Mouse (Mus musculus): Measurements from ENCODE around the gene Pald1.

Pald1 gene

DNA sequence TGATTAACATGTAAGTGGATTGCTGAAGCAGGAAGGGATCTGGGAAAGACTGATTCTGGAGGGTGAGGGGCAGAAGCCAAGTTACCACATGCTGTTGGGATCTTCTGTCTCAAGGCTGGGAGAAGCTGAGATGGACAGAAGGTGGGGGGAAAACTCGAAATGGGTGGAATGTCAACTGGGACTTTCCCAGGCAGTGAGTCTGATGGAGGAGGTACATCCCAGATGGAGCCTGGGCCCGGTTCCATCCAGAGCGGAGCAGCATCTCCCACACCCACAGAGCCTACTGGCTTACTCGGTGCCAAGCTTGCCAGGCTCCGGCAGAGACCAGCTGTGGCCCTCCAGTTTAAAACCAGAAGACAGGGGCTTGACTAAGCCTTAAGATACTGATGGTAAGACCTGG is 52.3 kb downstream of the Pald1 start:
- DNase-seq (ENCODE audit: low spot score in 2 of 2): peak in 1 of 2 experiments; percentile 77

DNA sequence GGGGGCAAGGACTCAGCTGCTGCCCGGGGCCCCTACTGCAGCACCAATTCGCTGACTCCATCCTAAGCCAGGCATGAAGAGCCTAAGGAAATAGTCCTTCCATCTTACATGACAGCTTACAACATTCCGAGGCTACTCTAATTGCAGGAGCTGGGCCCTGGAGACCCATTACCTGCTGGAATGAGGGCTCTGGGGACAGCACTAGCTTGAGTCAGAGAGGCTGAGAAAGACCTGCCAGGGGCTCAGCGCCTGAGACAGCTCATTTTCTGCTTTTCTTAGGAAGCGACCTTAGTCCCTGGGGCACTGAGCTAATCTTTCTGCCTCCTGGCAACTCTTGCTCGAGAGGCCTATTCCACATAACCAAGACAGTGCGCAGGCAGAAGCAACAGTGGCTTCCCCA is 54.4 kb downstream of the Pald1 start:
- DNase-seq (ENCODE audit: low spot score in 2 of 2): no peak

GRCm38 (mm10) chr10:61327545-61327944 is 55.8 kb downstream of the Pald1 start:
- no peak for DNase-seq (ENCODE audit: low spot score in 2 of 2)

GRCm38 (mm10) chr10:61325782-61326328 is 57.5 kb downstream of the Pald1 start:
- no peak for DNase-seq (ENCODE audit: low spot score in 2 of 2)

DNA sequence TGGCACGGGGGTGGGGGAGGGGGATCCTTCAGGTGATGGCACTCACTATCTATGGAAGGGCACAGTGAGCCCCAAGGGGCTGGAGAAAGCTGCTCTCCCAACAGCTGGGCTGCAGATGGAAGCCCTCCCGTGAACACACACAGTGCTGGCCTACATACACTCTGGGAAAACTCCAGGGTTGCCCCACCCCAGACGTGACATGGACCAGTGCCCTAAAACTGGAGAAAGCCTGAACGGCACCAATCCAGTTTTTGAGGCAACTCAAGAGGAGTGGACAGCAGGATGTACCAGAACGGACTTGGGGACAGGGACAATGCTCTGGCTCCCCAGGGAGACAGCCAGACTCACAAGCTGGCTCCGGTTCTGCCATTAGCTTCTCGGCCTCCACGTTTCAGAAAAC is 58.6 kb downstream of the Pald1 start:
- DNase-seq (ENCODE audit: low spot score in 2 of 2): no peak

- no peak for DNase-seq (ENCODE audit: low spot score in 2 of 2)
These were observed 64.8 kb downstream of the Pald1 start for GRCm38 (mm10) chr10:61318527-61318926.

- DNase-seq (ENCODE audit: low spot score in 2 of 2): no peak
These were observed 67.9 kb downstream of the Pald1 start for GRCm38 (mm10) chr10:61315324-61315880.

- DNase-seq (ENCODE audit: low spot score in 2 of 2): no peak
These were observed 69.6 kb downstream of the Pald1 start for GRCm38 (mm10) chr10:61313750-61314149.

DNA sequence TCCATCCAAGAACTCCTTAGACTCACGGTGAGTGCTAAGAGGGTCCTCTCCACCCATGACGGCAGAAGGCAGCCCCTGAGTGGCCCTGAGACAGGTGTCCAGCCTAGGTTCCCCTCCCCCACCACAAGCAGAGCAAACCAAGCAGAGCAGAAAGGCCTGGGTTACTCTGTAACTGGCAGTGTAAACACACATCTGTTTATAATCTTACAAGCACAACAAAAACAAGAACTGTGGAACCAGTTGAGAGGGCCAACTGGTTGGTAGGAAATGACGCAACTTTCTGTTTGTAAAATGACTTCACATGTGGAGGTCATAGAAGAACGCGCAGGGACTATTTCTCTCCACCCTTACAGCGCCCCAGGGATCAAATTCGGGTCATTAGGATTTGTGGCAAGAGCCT is 70.6 kb downstream of the Pald1 start:
- no peak for DNase-seq (ENCODE audit: low spot score in 2 of 2)

- no peak for DNase-seq (ENCODE audit: low spot score in 2 of 2)
These were observed 71.2 kb downstream of the Pald1 start for GRCm38 (mm10) chr10:61312159-61312558.

DNA sequence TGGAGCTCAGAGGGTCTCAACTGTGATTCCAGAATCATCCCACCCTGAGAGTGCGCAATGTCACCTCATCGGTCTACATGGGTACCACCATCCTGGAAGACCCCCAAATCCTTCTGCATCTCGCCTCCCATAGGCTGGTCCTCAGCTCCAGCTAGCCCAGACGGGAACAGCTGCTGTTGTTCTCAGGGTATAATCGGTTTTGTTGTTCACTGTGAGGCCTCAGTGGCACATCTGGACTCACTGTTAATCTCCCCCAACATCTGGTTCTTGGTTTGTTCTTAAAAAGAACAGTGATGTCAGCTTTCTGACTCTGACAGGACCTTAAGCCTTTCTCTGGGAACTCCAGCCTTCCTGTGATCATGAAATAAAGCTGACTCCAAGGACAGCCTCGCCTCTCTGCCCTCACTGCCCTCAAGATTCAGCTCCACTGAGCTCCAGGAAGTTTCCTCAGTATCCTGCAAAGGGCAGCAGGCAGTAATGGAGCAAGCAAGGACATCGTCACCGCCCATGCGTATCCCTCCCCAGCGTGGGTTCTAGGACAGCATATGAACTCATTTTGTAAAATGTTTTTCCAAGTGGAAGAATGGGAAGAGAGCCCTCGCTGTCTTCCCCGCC is 74.5 kb downstream of the Pald1 start:
- no peak for DNase-seq (ENCODE audit: low spot score in 2 of 2)

DNA sequence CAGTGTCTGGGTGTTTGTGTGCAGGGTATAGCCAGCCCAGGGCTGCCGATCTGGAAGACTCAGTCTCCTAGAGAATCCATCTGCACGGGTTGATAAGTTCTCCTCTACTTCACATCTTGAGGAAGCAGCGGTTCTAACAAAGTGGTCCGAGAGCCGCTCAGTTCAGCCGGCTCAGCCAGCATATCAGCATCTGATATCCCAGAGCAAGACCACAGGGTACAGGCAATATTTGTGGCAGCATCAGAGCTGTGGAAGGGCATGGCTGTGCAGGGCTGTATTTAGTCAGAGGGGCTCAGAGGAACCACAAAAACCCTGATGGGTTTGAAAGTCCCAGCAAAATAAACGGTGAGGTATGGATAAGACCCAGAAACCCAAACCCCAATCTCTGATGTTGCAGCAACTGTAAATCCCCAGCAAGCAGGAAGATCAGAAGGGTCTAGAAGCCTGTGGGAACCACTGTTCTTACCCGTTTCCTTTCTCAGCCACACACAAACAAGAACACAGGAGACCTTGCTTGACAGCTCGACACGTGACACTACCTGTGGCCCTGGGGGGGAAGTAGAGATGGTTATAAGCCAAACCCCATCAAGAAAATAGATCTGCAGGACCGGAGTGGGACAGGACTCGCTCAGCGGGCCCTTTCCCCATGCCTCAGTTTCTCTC is 77.3 kb downstream of the Pald1 start:
- DNase-seq (ENCODE audit: low spot score in 2 of 2): no peak

- DNase-seq (ENCODE audit: low spot score in 2 of 2): peak in 1 of 2 experiments; percentile 39
These were observed 79.3 kb downstream of the Pald1 start for GRCm38 (mm10) chr10:61304046-61304445.

DNA sequence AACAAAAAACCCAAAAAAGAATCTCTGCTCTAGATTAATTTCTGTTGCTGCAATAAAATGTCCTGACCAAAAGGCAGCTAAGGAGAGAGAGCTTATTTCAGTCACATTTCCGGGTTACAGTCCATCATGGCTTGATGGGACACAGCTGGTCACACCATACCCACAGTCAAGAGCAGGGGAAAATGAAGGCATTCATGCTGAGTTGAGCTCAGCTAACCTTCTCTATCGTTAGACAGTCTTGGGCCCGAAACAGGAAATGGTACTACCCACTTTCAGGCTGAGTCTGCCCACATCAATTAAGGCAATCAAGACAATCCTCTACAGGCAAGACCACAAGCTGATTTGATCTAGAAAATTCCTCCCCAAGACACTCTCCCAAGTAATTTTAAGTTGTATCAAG is 82.3 kb downstream of the Pald1 start:
- DNase-seq (ENCODE audit: low spot score in 2 of 2): no peak

GRCm38 (mm10) chr10:61297477-61297876 is 85.9 kb downstream of the Pald1 start, which contains the start of gene Prf1:
TSS of gene Prf1 (plus strand) at chr10:61297833.
- no peak for DNase-seq (ENCODE audit: low spot score in 2 of 2)

GRCm38 (mm10) chr10:61296713-61297445 is 86.5 kb downstream of the Pald1 start:
- DNase-seq (ENCODE audit: low spot score in 2 of 2): peak in 1 of 2 experiments; percentile 40

DNA sequence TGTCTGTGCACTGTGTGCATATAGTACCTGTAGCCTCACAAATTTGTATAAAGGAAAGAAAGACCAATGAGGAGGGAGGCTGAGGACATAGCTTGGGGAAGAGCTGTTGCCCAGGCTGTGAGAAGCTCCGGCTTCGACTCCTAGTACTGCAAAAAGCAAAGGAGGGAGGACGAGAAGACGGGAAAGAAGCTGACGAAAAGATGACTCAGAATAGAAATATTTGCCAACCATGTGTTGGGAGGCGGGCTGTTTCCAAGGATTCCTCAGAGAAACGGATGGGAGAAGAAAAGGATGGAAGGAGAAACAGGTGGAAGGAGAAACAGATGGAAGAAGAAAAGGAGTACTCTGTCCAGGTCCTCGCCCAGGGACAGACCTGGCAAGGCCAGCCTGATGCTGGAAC is 89.1 kb downstream of the Pald1 start:
- DNase-seq (ENCODE audit: low spot score in 2 of 2): no peak

DNA sequence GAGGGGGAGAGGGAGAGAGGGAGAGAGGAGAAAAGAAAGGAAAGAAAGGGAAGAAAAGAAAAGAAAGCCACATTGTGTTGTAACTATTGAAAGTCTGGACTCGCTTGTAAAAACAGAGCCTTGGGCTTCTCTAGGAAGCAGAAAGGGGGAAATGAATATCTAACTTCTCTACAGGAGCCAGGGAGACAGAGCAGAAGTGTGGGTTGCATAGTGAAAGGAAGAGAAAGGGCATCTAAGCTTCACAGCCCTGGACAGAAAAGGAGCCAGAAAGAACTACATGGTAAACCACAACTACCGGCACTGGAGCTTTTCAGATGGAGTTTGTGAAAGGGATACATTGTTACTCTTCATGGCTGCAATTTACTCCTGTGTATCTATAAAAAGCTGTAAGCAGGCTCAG is 92.9 kb downstream of the Pald1 start:
- no peak for DNase-seq (ENCODE audit: low spot score in 2 of 2)

- no peak for DNase-seq (ENCODE audit: low spot score in 2 of 2)
These were observed 93.3 kb downstream of the Pald1 start for GRCm38 (mm10) chr10:61290016-61290415.

DNA sequence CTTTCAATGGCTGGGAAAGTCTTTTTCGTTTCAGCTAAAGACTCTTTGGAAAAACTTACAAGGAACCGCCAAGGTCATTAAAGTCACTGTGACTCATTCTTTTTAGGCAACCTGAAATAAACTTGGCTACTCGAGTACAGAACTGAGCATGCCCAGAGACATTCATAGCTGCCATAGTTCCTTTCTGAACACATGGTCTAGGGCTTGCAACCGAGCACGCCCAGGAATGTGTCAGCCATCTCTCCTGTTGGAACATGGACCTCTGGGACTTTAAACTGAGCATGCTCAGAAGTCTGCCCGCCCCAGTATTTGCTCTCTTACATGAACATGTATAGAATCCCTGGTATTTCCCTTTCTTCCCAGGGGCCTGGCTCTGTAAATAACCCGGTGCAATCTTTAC is 97.1 kb downstream of the Pald1 start:
- no peak for DNase-seq (ENCODE audit: low spot score in 2 of 2)

GRCm38 (mm10) chr10:61285271-61285670 is 98.1 kb downstream of the Pald1 start:
- DNase-seq (ENCODE audit: low spot score in 2 of 2): peak in 1 of 2 experiments; percentile 52

- DNase-seq (ENCODE audit: low spot score in 2 of 2): no peak
These were observed 99.0 kb downstream of the Pald1 start for GRCm38 (mm10) chr10:61284309-61284708.

Data from cerebellum, postnatal 4 days (tissue).